Mouse (Mus musculus): ENCODE results near the gene Loxl1. TPM values are rescaled to one million over a fixed set of nuclear protein-coding genes. Genes with fewer than 3 reads are reported as not detected.
"Not testable (repeated sequence)": the region's sequence is repeated elsewhere in the genome, so short reads cannot be mapped to it uniquely, and the experiment has no call there.

Loxl1 gene
- total RNA-seq, 4 experiments from 2014 or later, result 1.8 to 3.0 (median 2.3) TPM

DNA sequence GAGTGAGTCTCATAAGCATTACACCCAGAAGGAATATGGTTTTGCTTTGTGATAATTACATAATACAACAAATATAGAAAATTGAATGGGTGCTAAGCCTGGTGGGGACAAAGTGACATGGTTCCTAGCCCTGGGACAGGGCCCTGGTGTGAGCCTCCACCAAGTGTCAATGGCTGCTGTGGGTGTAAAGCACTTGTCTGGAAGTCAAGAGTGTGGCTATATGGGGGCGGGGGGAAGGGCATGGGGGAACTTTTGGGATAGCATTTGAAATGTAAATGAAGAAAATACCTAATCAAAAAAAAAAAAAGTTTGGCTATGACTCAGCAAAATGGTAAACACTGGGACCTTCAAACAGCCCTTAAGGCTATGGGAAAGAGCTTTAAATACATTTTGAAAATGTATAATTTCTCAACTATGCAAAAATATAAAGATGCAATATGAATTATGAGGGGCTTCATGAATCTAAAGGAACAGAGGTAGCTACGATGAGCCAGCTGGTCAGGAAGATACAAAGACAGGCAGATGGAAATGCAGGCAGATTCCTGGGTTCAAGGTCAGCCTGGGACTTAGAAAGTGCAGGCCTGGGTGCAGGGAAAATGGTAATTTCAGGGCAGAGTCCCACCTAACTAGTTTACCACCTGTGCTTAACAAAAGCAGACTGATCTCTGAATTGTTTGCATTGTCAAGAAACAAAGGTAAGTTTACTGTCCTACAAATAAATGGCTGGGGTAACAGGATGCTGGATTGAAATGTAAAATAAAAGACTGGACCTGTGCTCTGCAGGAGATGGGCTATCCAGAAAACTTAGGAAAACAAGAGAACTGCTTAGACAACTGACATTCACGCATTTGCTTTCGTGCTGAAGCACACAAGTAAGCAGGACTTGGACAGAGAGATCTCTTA, 33.9 kb downstream of the Loxl1 start:
- no peak for DNase-seq (ENCODE audit: low spot score in 2 of 2)

DNA sequence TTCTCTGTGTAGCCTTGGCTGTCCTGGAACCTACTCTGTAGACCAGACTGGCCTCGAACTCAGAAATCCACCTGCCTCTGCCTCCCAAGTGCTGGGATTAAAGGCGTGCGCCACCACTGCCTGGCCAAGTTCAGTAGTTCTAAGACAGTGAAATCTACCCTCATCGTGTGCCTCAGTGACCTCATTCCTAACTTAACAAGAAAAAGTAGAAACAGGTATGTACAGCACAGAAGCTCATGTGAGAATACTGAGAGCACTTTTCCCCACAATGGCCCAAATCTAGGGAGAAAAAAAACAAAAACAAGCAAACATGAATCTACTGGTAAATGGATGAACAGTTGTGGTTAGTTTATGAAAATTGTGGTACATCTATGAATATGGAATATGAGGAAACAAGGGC, 34.7 kb downstream of the Loxl1 start:
- no peak for DNase-seq (ENCODE audit: low spot score in 2 of 2)

DNA sequence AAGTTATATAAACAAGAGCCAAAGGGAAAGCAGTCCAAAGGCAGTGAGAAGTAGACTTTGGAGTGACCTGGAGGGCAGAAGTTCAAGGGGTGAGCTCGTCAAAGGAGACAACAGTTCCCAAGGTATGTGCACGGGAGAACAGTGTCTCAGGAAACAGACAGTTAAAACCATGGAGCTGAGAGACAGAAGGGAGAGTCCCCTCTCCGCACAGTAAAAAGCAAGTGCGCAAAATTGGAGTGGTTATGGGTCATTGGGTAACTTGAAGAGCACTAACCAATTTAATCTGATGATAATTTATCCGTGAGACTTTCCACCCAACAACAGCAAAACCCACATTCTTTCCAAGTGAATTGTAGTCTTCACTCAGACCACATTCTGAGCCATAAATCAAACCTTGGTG, 36.6 kb downstream of the Loxl1 start:
- no peak for DNase-seq (ENCODE audit: low spot score in 2 of 2)

DNA sequence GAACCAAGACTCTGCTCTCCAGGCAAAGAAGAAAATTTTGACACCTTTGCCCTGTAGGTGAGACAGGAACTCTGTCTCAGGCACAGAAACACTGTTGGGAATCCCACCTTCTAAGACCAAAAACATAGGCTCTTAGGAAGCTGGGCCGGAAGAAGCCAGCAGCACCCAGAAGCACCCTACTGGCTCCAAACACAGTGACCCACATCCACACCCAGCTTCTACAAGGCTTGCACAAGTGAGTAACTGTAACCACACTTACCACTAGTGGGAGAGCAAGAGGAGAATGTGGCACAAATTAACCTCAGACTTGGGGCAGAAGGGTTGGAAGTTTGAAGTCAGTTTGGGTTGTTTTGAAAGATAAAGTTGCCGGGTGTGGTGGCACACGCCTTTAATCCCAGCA, 37.2 kb downstream of the Loxl1 start:
- DNase-seq (ENCODE audit: low spot score in 2 of 2), result no peak

DNA sequence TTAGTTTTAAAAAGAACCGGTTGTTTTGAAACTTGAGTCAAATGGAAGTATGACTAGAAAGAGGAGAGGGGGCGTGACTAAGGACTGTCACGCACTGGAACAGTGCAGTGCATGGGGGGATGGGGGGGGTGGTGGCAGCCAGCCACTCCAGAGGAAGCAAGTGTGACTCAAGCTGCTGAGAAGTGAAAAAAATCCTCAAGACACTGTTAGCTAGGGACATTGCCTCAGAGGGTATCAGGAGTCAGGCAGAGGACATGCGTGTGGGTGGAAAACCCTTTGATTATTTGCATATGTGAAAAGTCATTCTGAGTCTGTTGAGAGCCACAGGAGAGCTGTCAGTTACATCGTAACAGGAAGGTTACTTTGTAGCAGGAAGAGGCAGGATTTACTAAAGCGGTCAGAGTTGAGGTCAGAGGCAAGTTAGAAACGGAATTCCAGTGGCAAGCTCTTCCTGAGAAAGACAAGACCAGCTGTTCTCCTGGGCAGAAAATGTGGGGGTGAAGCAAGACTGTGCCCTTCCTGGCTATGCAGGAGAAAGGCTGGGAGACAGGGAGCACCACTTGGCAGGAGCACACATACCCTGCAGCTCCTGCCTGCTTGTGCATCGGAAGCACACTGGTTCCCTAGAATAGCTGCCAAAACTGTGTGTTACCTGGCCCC, 37.7 kb downstream of the Loxl1 start:
- no peak for DNase-seq (ENCODE audit: low spot score in 2 of 2)

DNA sequence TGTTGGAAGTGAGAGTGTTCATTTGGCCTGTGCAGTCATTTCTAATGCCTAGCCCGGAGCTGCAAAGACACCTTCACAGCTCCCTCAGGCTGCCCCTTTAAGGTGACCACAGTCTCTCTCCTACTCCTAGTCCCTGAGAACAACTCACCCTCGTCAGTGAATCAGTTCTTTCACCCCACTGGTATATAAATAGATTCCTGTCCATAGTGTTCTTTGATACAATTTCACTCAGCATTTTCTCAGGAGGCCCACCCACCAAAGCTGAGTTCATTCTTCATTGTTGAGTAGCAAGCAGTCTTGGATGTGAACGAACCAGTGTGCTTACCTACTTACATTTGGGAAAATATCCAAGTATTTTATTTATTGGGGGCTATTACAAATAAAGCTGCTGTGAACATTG, 38.4 kb downstream of the Loxl1 start:
- DNase-seq (ENCODE audit: low spot score in 2 of 2), result no peak

DNA sequence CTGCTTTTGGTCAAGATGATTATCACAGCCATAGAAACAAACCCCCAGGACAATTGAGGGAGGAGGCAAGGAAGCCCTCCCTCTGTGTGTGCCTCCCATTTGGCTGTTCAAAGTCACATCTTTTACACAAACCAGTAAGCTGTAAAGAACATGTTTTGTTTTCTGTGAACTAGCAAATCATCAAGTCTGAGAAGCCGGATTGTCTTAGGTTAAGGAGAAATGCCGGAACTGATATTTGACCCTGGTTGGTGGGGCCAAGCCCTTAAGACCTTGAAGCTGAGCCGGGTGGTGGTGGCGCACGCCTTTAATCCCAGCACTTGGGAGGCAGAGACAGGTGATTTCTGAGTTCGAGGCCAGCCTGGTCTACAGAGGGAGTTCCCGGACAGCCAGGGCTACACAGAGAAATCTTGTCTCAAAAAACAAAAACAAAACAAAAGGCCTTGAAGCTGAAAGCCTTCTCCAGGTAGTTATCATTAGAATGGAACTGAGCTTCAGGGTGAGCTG, 38.8 kb downstream of the Loxl1 start:
- DNase-seq (ENCODE audit: low spot score in 2 of 2), result no peak

DNA sequence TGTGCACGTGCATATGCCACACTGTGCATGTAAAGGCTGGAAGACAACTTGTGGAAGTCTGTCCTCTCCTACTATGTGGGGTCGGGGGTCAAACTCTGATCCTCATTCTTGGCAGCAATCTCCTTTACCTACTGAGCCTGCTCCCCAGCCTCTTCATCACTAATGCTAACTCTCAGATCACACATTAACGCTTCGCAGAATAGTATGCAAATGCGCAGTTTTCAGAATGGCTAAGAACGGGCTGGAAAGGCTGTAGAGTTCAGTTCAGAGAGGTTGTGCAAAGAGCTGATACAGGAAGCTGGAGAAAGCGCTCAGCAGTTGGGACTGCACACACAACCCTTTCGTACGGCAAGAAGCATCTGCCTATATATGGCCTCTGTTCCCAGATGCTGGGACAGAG, 40.1 kb downstream of the Loxl1 start:
- DNase-seq (ENCODE audit: low spot score in 2 of 2), result no peak

DNA sequence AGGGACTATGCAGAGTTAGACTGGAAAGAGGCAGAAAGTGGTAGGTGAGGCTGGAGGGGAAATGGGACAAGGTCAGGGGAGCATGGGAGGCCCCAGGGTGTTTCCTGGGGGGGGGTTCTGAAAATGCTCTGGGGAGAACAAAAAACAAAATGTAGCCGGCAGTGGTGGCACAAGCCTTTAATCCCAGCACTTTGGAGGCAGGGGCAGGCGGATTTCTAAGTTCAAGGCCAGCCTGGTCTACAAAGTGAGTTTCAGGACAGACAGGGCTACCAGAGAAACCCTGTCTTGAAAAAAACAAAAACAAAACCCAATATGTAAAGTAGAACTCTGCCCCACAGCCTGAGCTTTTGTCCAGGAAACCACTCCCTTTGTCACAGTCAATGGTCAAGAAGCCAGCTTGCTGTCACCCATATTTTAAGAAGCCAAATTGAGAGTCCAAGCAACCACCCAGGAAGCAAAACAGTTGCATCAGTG, 40.9 kb downstream of the Loxl1 start:
- no peak for DNase-seq (ENCODE audit: low spot score in 2 of 2)

DNA sequence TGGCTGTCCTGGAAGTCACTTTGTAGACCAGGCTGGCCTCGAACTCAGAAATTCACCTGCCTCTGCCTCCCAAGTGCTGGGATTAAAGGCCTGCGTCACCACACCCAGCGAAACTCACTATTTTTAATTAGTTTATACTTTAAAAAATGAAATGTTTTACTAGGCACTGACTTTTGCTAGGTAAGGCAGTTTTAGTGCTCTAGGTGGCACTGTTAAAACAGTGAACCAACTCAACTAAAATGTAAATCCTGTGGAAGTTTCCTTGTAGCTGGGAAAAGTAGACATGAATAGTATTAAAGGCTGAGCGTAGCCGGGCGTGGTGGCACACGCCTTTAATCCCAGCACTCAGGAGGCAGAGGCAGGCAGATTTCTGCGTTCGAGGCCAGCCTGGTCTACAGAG, 41.4 kb downstream of the Loxl1 start:
- DNase-seq (ENCODE audit: low spot score in 2 of 2), result not testable (repeated sequence)

DNA sequence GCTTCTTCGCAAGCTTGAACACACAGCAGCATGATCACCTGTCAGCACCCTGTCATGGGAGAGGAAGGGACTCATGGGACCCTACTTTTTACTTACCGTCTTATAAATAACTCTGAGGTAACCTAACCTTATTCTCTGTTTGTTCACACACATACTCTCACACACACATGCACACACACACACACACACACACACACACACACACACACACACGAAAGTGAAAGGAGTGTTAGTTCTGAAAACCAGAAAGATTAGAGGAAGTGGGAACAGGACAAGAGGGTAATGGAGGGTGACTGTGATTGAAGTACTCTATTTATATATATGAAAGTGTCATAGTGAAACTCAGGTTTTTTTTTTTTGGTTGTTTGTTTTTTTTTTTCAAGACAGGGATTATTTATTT, 41.9 kb downstream of the Loxl1 start:
- DNase-seq (ENCODE audit: low spot score in 2 of 2), result no peak

DNA sequence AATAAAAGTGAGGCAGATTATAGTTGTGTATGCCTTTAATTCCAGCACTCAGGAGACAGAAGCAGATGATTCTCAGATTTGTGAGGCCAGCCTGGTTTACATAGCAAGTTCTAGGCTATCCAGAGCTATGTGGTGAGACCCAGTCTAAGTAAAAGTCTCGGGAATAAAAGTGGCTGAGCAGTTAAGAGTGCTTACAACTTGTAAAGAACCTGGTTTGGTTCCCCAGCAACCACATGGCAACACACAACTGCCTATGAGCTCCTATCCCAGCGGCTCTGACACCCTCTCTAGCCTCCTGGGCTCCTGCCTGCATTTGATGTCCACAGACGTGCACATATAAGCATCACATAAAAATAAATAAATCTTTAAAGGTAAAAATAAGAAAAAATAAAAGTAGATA, 42.9 kb downstream of the Loxl1 start:
- no peak for DNase-seq (ENCODE audit: low spot score in 2 of 2)

DNA sequence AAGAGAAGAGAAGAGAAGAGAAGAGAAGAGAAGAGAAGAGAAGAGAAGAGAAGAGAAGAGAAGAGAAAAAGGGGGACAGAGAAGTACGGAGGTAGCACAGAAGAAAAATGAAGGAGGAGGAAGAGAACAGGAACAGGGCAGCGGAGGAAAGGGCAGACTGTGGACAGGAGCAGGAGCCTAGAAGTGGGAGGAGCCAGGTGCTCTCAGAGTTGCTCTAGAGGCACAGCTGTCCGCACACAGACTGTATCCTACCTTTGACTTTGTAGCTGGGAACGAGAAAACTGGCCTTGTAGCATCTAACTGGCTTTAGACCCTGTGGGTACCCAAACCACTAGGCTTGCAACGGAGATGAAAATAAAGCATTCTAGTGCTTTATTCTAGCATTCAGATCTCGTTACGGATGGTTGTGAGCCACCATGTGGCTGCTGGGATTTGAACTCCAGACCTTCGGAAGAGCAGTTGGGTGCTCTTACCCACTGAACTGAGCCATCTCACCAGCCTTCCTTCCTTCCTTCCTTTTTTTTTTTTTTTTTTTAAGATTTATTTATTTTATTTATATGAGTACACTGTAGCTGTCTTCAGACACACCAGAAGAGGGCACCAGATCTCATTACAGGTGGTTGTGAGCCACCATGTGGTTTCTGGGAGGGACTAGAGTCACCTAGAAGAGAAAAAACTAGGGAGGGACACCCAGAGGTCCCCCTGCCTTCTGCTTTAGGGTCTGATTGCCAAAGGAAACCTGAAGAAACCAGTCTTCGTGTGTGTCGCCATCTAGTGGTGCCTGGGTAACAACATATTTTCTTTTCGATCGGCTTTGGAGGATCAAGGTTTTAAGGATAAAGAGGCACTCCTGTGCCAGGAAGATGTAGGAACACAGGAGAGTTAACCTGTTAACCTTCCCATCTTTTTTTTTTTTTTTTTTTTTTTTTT, 44.3 kb downstream of the Loxl1 start:
- DNase-seq (ENCODE audit: low spot score in 2 of 2), result no peak

DNA sequence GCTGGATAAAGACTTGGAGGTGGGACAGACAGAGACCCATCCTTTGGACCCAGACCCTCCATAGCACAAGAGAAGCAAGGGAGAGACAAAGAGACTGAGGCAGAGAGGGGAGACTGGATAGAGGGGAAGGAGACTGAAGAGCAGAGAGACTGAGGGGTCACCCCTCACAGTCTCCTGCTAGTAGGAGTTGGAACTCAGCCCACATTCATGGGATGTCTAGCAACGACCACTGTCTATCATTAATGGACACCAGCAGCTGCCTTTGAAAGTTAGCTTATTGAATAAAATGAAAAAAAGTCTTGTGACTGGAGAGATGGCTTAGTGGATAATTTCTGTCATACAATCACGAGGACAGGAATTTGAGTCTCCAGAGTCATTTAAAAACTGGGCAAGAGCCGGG, 45.9 kb downstream of the Loxl1 start:
- no peak for DNase-seq (ENCODE audit: low spot score in 2 of 2)

DNA sequence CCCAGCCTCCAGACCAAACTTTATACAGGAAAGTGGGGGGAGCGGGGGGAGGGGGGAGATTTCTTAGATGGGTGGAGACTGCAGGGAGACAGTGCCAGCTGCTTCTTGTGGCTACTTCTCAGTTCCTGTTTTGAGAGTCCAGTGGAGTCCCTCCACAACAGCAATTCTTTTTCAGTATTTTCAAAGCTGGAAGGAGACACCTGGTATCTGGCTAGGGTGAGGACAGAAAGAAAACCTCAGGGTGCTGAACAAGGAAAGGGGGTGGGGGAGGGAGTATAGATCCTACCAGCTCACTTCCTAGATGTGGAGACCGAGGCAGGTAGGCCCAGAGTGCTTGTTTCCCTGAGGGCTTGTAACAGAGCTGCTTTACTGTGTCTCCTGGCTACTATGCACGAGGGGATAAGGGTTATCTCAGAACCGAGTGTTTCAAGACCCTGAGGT, 46.4 kb downstream of the Loxl1 start:
- no peak for DNase-seq (ENCODE audit: low spot score in 2 of 2)

DNA sequence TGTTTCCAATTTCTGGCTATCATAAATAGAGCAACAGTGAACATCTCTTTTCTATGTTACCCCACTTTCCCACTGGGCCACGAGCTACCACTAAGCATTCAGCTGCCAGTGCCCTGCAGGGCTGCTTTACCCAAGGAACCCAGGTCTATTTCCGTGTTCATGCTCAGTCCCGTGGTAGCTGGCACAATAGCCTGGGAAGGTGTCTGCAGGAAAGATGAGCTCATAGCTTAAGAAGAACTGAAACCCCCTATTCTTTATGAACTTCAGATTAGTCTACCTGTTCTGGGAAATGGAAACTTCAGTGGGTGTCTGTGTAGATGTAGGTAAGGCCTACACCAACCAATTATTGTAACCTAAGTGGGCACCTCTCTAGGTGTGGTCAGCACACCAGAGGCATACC, 47.6 kb downstream of the Loxl1 start:
- no peak for DNase-seq (ENCODE audit: low spot score in 2 of 2)

DNA sequence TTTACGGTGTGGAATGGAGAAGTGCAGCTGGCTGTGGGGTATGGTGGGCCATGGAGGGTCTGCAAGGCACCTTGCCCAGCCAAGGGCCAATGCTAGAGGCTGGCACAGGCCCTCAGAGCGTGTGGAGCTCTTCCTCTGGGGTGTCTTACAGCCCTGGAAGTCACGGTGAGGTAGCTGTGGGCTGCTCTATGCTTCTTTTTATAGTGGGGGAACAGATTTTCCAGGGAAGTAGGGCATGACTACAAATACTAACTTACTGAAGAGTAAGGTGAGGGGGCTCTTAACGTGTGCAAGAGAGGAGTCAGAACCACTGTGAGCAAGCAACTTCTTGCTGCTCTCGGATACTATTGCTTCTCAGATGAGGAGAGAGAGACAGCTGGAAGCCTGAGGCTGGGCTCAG, 50.5 kb downstream of the Loxl1 start:
- no peak for DNase-seq (ENCODE audit: low spot score in 2 of 2)

DNA sequence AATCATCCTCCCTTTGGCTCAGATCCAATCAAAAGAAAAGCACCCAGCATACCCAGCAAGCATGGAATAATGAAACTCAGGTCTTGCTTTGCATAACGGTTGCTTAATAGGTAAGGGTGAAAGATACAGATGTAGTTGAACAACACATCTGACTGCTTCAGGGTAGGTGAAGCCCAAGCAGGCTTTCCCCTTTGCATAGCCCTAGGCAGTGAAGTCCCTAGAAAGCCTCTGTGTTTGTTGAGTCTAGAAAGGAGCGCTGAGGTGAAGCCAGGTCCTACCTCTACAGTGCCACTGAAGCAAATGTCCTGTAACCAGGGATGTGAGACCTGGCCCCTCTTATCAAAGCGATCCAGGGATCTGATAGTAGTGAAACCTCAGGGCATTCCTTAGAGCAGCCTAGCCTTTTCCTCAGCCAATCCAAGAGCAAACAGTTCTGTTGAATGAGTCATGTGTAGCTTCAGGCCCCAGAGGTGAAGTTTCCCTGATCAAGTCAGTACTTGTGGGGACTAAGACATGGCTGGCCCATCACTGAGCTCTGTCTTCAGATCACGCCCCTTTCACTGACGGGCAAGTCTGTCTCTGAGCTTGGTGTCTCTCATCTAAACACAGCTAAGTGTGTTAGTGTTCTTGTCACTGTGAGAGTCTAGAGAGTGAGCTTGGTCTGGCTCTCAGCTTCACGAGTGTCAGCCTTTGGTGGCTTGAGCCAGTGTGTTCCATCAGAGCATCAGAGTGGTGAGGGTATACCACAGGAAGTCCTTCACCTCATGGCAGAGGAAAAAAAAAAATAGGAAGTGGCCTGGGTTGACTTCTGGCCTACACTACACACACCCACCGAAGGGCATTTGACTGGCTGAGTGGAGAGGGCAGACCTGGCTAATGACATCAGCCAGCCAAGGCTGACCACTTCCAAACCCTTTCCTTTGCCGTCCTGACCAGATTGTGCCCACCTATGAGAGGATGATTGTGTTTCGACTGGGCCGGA, 57.0 kb downstream of the Loxl1 start:
- DNase-seq (ENCODE audit: low spot score in 2 of 2), result no peak

DNA sequence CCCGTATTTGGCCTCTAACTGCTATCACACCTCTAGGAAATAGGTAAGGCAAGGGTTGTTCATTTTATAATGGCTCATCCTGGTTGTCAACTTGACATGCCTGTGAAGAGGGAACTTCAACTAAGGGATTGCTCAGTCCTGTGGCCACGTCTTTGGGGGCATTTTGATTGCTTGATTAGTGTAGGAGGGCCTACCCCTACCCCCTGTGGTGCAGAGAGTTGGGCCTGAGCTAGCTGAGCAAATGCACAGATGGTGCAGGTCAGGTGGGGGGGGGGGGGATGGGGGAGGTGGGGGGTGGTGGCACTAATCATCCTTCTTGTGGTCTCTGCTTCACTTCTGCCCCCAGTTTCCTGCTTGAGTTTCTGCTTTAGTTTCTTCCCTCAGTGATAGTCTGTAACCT, 57.9 kb downstream of the Loxl1 start:
- DNase-seq (ENCODE audit: low spot score in 2 of 2), result no peak

DNA sequence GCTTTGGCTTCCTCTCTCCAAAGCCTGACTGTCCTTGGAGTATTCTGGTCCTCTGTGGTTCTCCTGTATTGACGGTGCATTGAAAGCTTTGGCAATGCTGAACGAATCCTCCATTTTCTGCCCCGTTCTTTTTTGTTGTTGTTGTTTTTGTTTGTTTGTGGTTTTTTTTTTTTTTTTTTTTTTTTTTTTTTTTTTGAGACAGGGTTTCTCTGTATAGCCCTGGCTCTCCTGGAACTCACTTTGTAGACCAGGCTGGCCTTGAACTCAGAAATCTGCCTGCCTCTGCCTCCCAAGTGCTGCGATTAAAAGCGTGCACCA, 59.2 kb downstream of the Loxl1 start:
- DNase-seq (ENCODE audit: low spot score in 2 of 2), result not testable (repeated sequence)

Data from left cerebral cortex, adult 8-10 months (tissue).